Mouse (Mus musculus) liver, embryonic 11.5 days (tissue): ENCODE results near the gene Gm42372. TPM values are rescaled to one million over a fixed set of nuclear protein-coding genes. Genes with fewer than 3 reads are reported as not detected.
A peak's percentile ranks its signal among the peaks of the same experiment; 100 is the strongest.

Experiments
- ATAC-seq: fragments of 200-750 bp; cut with Nextera tagmentation; replicated peaks from 2 replicates; pipeline ENCODE4 v1.8.0; 2017; ENCODE audit warnings: moderate number of reproducible peaks, mild to moderate bottlenecking, moderate TSS enrichment, moderate library complexity; ENCODE audit not compliant: low FRiP score
- DNase-seq: peaks from one replicate; pipeline ENCODE4 v3.0.0-alpha.2; 2017; ENCODE audit warnings: low spot score
- H3K27ac ChIP-seq: fragments of 300-500 bp; sonication (generic); 2 replicates; pipeline ENCODE4 v1.5.1; 2014; ENCODE audit warnings: mild to moderate bottlenecking, low read depth, low read length, control low read depth
- H3K27me3 ChIP-seq: fragments of 300-500 bp; sonication (generic); replicated peaks from 2 replicates; pipeline ENCODE4 v1.6.1; 2014; ENCODE audit warnings: low read length, mixed read lengths; ENCODE audit not compliant: control insufficient read depth, insufficient read depth
- H3K36me3 ChIP-seq: fragments of 300-500 bp; sonication (generic); 2 replicates; pipeline ENCODE4 v1.6.1; 2014; ENCODE audit warnings: mild to moderate bottlenecking, low read length, moderate library complexity, mixed read lengths; ENCODE audit not compliant: control insufficient read depth, insufficient read depth
- H3K4me1 ChIP-seq: fragments of 300-500 bp; sonication (generic); replicated peaks from 2 replicates; pipeline ENCODE4 v1.6.1; 2014; ENCODE audit warnings: low read length, mixed read lengths; ENCODE audit not compliant: control insufficient read depth, insufficient read depth
- H3K4me2 ChIP-seq: fragments of 300-500 bp; sonication (generic); 2 replicates; pipeline ENCODE4 v1.6.1; 2014; ENCODE audit warnings: mild to moderate bottlenecking, control low read depth, moderate library complexity
- H3K4me3 ChIP-seq: fragments of 300-500 bp; sonication (generic); 2 replicates; pipeline ENCODE4 v1.5.1; 2014; ENCODE audit warnings: low read depth, low read length, control low read depth
- H3K9ac ChIP-seq: fragments of 300-500 bp; sonication (generic); 2 replicates; pipeline ENCODE4 v1.6.1; 2014; ENCODE audit warnings: low read depth, low read length, control low read depth
- H3K9me3 ChIP-seq: fragments of 300-500 bp; sonication (generic); 2 replicates; pipeline ENCODE4 v1.6.1; 2016; ENCODE audit warnings: low read length, inconsistent platforms, mixed read lengths; ENCODE audit not compliant: control insufficient read depth
- whole genome bisulfite sequencing: fragments of 180-500 bp; shearing (Covaris S2); extraction: QIAGEN DNeasy Blood & Tissue Kit; methylation state at CpG from one replicate; pipeline ENCODE4 v1.1.7; 2014; 5-methylcytosine and 5-hydroxymethylcytosine counted together
- polyA plus RNA-seq: library from polyadenylated mRNA; unstranded; fragments of >200 nt; fragmentation: Nextera tagmentation; extraction: Ambion mirVana; gene quantifications from 2 replicates; pipeline ENCODE4 v1.2.1, GENCODE M21; 2014

Gene Gm42372
- polyA plus RNA-seq, 1 experiment from 2014 or later, result 0.15 TPM

- Histone ChIP-seq H3K27me3 (no peaks in the 10 kb centered on the region), H3K9ac (no peak overlapping the region), H3K36me3 (no peaks in the 10 kb centered on the region), H3K9me3 (no peaks in the 10 kb centered on the region), H3K4me2 (no peak overlapping the region), H3K4me3 (no peak overlapping the region), H3K4me1 (peaks cover 5% of the 10 kb centered on the region), H3K27ac (no peak overlapping the region)
- WGBS, result 77% methylated on average over 3 of the region's 3 CpGs
- no peak for DNase-seq
- no peak for ATAC-seq
Observed at GRCm38 (mm10) chr7:16978593-16978992, 4.3 kb upstream of the Gm42372 start.

GRCm38 (mm10) chr7:16980348-16980747 is 2.5 kb upstream of the Gm42372 start:
- H3K9ac ChIP-seq, result peak overlapping the region; percentile 53; the same call in 1 of the 2 replicates
- peak overlapping the region; percentile 33; the same call in 1 of the 2 replicates for H3K27ac ChIP-seq
- ATAC-seq (peak; percentile 58), DNase-seq (peak; percentile 63)
- no peaks in the 10 kb centered on the region for H3K27me3 ChIP-seq
- H3K4me2 ChIP-seq, result peak overlapping the region; percentile 61
- peaks cover 5% of the 10 kb centered on the region for H3K4me1 ChIP-seq
- peak overlapping the region; percentile 28 for H3K4me3 ChIP-seq
- 5% methylated on average over 12 of the region's 12 CpGs for WGBS
- no peaks in the 10 kb centered on the region for H3K36me3 ChIP-seq
- no peaks in the 10 kb centered on the region for H3K9me3 ChIP-seq

- no peak for ATAC-seq
- Histone ChIP-seq H3K4me2 (no peak overlapping the region), H3K4me1 (peaks cover 12% of the 10 kb centered on the region), H3K27me3 (no peaks in the 10 kb centered on the region), H3K4me3 (no peak overlapping the region), H3K27ac (no peak overlapping the region), H3K36me3 (no peaks in the 10 kb centered on the region), H3K9ac (no peak overlapping the region), H3K9me3 (no peaks in the 10 kb centered on the region)
- no peak for DNase-seq
- 64% methylated on average over 7 of the region's 7 CpGs for WGBS
Observed at GRCm38 (mm10) chr7:16987541-16988149, 4.8 kb downstream of the Gm42372 start.

- Histone ChIP-seq H3K27ac (no peak overlapping the region), H3K27me3 (no peaks in the 10 kb centered on the region), H3K36me3 (no peaks in the 10 kb centered on the region), H3K9ac (no peak overlapping the region), H3K4me3 (no peak overlapping the region), H3K9me3 (no peaks in the 10 kb centered on the region), H3K4me2 (no peak overlapping the region), H3K4me1 (peaks cover 15% of the 10 kb centered on the region)
- ATAC-seq (no peak), DNase-seq (no peak)
- 66% methylated on average over 3 of the region's 3 CpGs for WGBS
Observed at GRCm38 (mm10) chr7:16988405-16988804, 5.5 kb downstream of the Gm42372 start.

- ATAC-seq (no peak), DNase-seq (no peak)
- Histone ChIP-seq H3K27me3 (no peaks in the 10 kb centered on the region), H3K27ac (peak overlapping the region; percentile 33; the same call in 1 of the 2 replicates), H3K4me2 (peak overlapping the region; percentile 38), H3K9me3 (no peaks in the 10 kb centered on the region), H3K36me3 (no peaks in the 10 kb centered on the region), H3K4me3 (0 out of 2 replicates have a peak overlapping the region, but pooled peaks have one; percentile 1), H3K4me1 (peaks cover 24% of the 10 kb centered on the region), H3K9ac (no peak overlapping the region)
- WGBS, result 26% methylated on average over 15 of the region's 15 CpGs
Observed at GRCm38 (mm10) chr7:16990006-16990744, 7.3 kb downstream of the Gm42372 start.

GRCm38 (mm10) chr7:16991681-16992450 is 9.0 kb downstream of the Gm42372 start:
- Histone ChIP-seq H3K9me3 (no peaks in the 10 kb centered on the region), H3K27ac (peak overlapping the region; percentile 73), H3K36me3 (no peaks in the 10 kb centered on the region; the same call in 1 of the 2 replicates), H3K4me1 (peaks cover 32% of the 10 kb centered on the region), H3K4me3 (no peak overlapping the region), H3K9ac (no peak overlapping the region), H3K27me3 (no peaks in the 10 kb centered on the region), H3K4me2 (peak overlapping the region; percentile 0)
- WGBS, result 54% methylated on average over 18 of the region's 18 CpGs
- no peak for ATAC-seq
- peak; percentile 60 for DNase-seq

GRCm38 (mm10) chr7:16992451-16992807 is 9.5 kb downstream of the Gm42372 start, which contains the start of gene Ccdc8:
TSS of gene Ccdc8 (plus strand) at chr7:16992708.
- Histone ChIP-seq H3K4me2 (peak within 1 kb of the TSS; percentile 71), H3K27me3 (no peaks in the 10 kb centered on the region), H3K4me1 (peaks cover 32% of the 10 kb centered on the region), H3K4me3 (peak within 1 kb of the TSS; percentile 61), H3K9me3 (no peaks in the 10 kb centered on the region), H3K27ac (peak within 1 kb of the TSS; percentile 73), H3K9ac (peak within 1 kb of the TSS; percentile 70), H3K36me3 (no peaks in the 10 kb centered on the region; the same call in 1 of the 2 replicates)
- ATAC-seq (no peak), DNase-seq (no peak)
- 91% methylated on average over 5 of the region's 5 CpGs for WGBS

GRCm38 (mm10) chr7:16993651-16994399 is 10.9 kb downstream of the Gm42372 start:
- peak overlapping the region; percentile 71; the same call in 1 of the 2 replicates for H3K27ac ChIP-seq
- WGBS, result 2% methylated on average over 27 of the region's 27 CpGs

More at GRCm38 (mm10) chr7:16993651-16994399, 10.9 kb downstream of the Gm42372 start:
- Histone ChIP-seq H3K4me1 (peaks cover 33% of the 10 kb centered on the region), H3K4me2 (peak overlapping the region; percentile 71), H3K9ac (peak overlapping the region; percentile 70), H3K4me3 (peak overlapping the region; percentile 61), H3K27me3 (no peaks in the 10 kb centered on the region), H3K36me3 (peaks cover 3% of the 10 kb centered on the region; the same call in 1 of the 2 replicates), H3K9me3 (no peaks in the 10 kb centered on the region)
- DNase-seq (peak; percentile 78), ATAC-seq (peak; percentile 85)
